Mouse (Mus musculus): ENCODE measurements around the gene Arhgap23.
A peak's percentile ranks its signal among the peaks of the same experiment; 100 is the strongest.

Gene Arhgap23

GRCm38 (mm10) chr11:97406094-97406951 is 9.0 kb upstream of the Arhgap23 start:
- DNase-seq: no peak

GRCm38 (mm10) chr11:97407456-97407855 is 7.9 kb upstream of the Arhgap23 start:
- DNase-seq: no peak

- peak; percentile 86 to 87 for DNase-seq
These were observed 7.2 kb upstream of the Arhgap23 start for GRCm38 (mm10) chr11:97408171-97408570.

GRCm38 (mm10) chr11:97410958-97411357 is 4.4 kb upstream of the Arhgap23 start:
- no peak for DNase-seq

- DNase-seq: no peak
These were observed 3.2 kb upstream of the Arhgap23 start for GRCm38 (mm10) chr11:97412117-97412516.

GRCm38 (mm10) chr11:97412808-97413347 is 2.5 kb upstream of the Arhgap23 start:
- DNase-seq: no peak

GRCm38 (mm10) chr11:97415712-97416636 is 641 bp downstream of the Arhgap23 start:
- DNase-seq: no peak

- no peak for DNase-seq
These were observed 1.3 kb downstream of the Arhgap23 start for GRCm38 (mm10) chr11:97416637-97417035.

GRCm38 (mm10) chr11:97418834-97419539 is 3.7 kb downstream of the Arhgap23 start:
- peak in 1 of 2 experiments; percentile 36 for DNase-seq

- DNase-seq: peak in 1 of 2 experiments; percentile 42
These were observed 4.2 kb downstream of the Arhgap23 start for GRCm38 (mm10) chr11:97419540-97419900.

- DNase-seq: peak in 1 of 2 experiments; percentile 34
These were observed 7.2 kb downstream of the Arhgap23 start for GRCm38 (mm10) chr11:97422507-97422906.

- no peak for DNase-seq
These were observed 8.9 kb downstream of the Arhgap23 start for GRCm38 (mm10) chr11:97424092-97424692.

- DNase-seq: no peak
These were observed 9.5 kb downstream of the Arhgap23 start for GRCm38 (mm10) chr11:97424802-97425201.

- DNase-seq: peak; percentile 74 to 87
These were observed 12.7 kb downstream of the Arhgap23 start for GRCm38 (mm10) chr11:97427794-97428725.

- DNase-seq: no peak
These were observed 13.4 kb downstream of the Arhgap23 start for GRCm38 (mm10) chr11:97428726-97429077.

GRCm38 (mm10) chr11:97429615-97430014 is 14.3 kb downstream of the Arhgap23 start:
- DNase-seq: no peak

GRCm38 (mm10) chr11:97432015-97432414 is 16.7 kb downstream of the Arhgap23 start:
- DNase-seq: peak; percentile 77 to 88

GRCm38 (mm10) chr11:97432983-97433539 is 17.7 kb downstream of the Arhgap23 start:
- DNase-seq: no peak

GRCm38 (mm10) chr11:97434121-97434520 is 18.8 kb downstream of the Arhgap23 start:
- no peak for DNase-seq

- peak; percentile 52 to 63 for DNase-seq
These were observed 19.5 kb downstream of the Arhgap23 start for GRCm38 (mm10) chr11:97434704-97435454.

Measured in cerebellum, adult 18-20 months (tissue).